9 mouse cellular contexts compared by ENCODE assay signal in genomic region chr13:16005517-16005916, GRCm38 (mm10). TPM values are rescaled to one million over a fixed set of nuclear protein-coding genes. Genes with fewer than 3 reads are reported as not detected.
DNase-seq lines count a peak whose midpoint lies in the region; ATAC-seq and TF ChIP-seq lines count a peak whose summit lies in the region.
"Had no signal": no experiment of that assay in that cellular context is flagged by ENCODE, and none has a peak within 500 bp of the region (broad histone marks: within the 10 kb centered on the region; RNA-seq: fewer than 3 reads in every experiment).

No protein-coding gene starts in this region.

- peak; percentile 39 for TF ChIP-seq CTCF in E14TG2a.4 (conservative IDR thresholded peaks at IDR 0.05; ENCODE audit: low read length)
- TF ChIP-seq CTCF in forebrain, postnatal 0 days (IDR thresholded peaks at IDR 0.05; ENCODE audit: low read depth) = peak; percentile 89
- TF ChIP-seq CTCF in lung, adult 2 months (IDR thresholded peaks at IDR 0.05; ENCODE audit: insufficient read depth, low read length) = peak; percentile 61

- no peaks in the 10 kb centered on the region for H3K9me3 ChIP-seq in E14TG2a.4 (ENCODE audit: low read length)
- no peaks in the 10 kb centered on the region for H3K9me3 ChIP-seq in forebrain, postnatal 0 days (ENCODE audit: low read length)
- H3K9me3 ChIP-seq: embryonic facial prominence, embryonic 12.5 days had no signal

- DNase-seq in layer of hippocampus, adult 11-12 months (ENCODE audit: low spot score) = peak; percentile 49
- DNase-seq in layer of hippocampus, adult 9-10 months (ENCODE audit: low spot score) = no peak
- peak; percentile 77 for DNase-seq in NIH3T3 (ENCODE audit: low read depth)
- DNase-seq in forebrain, postnatal 0 days = peak; percentile 82
- no peak for DNase-seq in lung, adult 2 months
- DNase-seq in thymus, postnatal 0 days (ENCODE audit: low spot score) = peak; percentile 18

- ATAC-seq in forebrain, postnatal 0 days = peak; percentile 82
- no peak for ATAC-seq in cerebellum, adult (ENCODE audit: insufficient number of reproducible peaks, low FRiP score, low TSS enrichment)

- peaks cover 21% of the 10 kb centered on the region for H3K27me3 ChIP-seq in E14TG2a.4 (ENCODE audit: insufficient read depth, low read length)
- H3K27me3 ChIP-seq in forebrain, postnatal 0 days (ENCODE audit: insufficient read depth, low read length) = no peaks in the 10 kb centered on the region
- H3K27me3 ChIP-seq: embryonic facial prominence, embryonic 12.5 days had no signal

- no peaks in the 10 kb centered on the region for H3K36me3 ChIP-seq in E14TG2a.4 (ENCODE audit: insufficient read depth, low read length)
- H3K36me3 ChIP-seq in forebrain, postnatal 0 days (ENCODE audit: insufficient read depth) = no peaks in the 10 kb centered on the region
- H3K36me3 ChIP-seq: embryonic facial prominence, embryonic 12.5 days had no signal

- H3K4me2 ChIP-seq in forebrain, postnatal 0 days (ENCODE audit: low read depth) = no peak overlapping the region
- H3K4me2 ChIP-seq: embryonic facial prominence, embryonic 12.5 days had no signal

- no peaks in the 10 kb centered on the region for H3K4me1 ChIP-seq in E14TG2a.4 (replicated peaks; ENCODE audit: low read depth, low read length)
- no peaks in the 10 kb centered on the region for H3K4me1 ChIP-seq in forebrain, postnatal 0 days (ENCODE audit: insufficient read depth)
- H3K4me1 ChIP-seq in lung, adult 2 months (ENCODE audit: control insufficient read depth, insufficient read depth, low read length) = no peaks in the 10 kb centered on the region

- no peak for TF ChIP-seq POLR2A in lung, adult 2 months (IDR thresholded peaks at IDR 0.05; ENCODE audit: borderline replicate concordance, extremely low read depth, low read depth, low read length)

- 7% methylated on average over 4 of the region's 4 CpGs for WGBS in forebrain, postnatal 0 days
- 8% methylated on average over 4 of the region's 4 CpGs for WGBS in lung, adult 2 months

- H3K4me3 ChIP-seq in E14TG2a.4 (replicated peaks; ENCODE audit: low read length) = no peak overlapping the region
- H3K4me3 ChIP-seq in forebrain, postnatal 0 days (ENCODE audit: low read depth, low read length) = no peak overlapping the region
- H3K4me3 ChIP-seq in lung, adult 2 months (replicated peaks; ENCODE audit: extremely low read depth, low read depth, low read length) = no peak overlapping the region
- H3K4me3 ChIP-seq: embryonic facial prominence, embryonic 12.5 days had no signal

- no peak overlapping the region for H3K27ac ChIP-seq in forebrain, postnatal 0 days (ENCODE audit: low read depth, low read length)
- H3K27ac ChIP-seq: embryonic facial prominence, embryonic 12.5 days had no signal

- no peak overlapping the region for H3K9ac ChIP-seq in forebrain, postnatal 0 days
- H3K9ac ChIP-seq: embryonic facial prominence, embryonic 12.5 days had no signal

RNA-seq across cellular contexts. Expression of gene Inhba, which starts 6.1 kb away (rescaled TPM):
- 2.0 and 4.5 TPM in 2 replicates for total RNA-seq in forebrain, postnatal 0 days (2014; rRNA removed)
- polyA plus RNA-seq in forebrain, postnatal 0 days (2015; fragmentation: Nextera tagmentation; extraction: Ambion mirVana) = 4.3 and 5.6 TPM in 2 replicates
- 0.48 and 0.86 TPM in 2 replicates for polyA plus RNA-seq in lung, adult 2 months (2012; rRNA removed)
- 0.25 and 0.26 TPM in 2 replicates for polyA plus RNA-seq in thymus, postnatal 0 days (2015; fragmentation: Nextera tagmentation; extraction: Ambion mirVana)

Comparison
In these comparisons a context has a peak if more than half of its experiments do, and no peak if none do; other contexts are left out.
1. DNase-seq: peak in layer of hippocampus, adult 11-12 months (single experiment), NIH3T3 (single experiment), forebrain, postnatal 0 days (single experiment) and thymus, postnatal 0 days (single experiment); none in layer of hippocampus, adult 9-10 months (single experiment) and lung, adult 2 months (single experiment).
2. CTCF ChIP-seq: peak in every context shown above with its lines; median percentile 89 in forebrain, postnatal 0 days; 61 in lung, adult 2 months; 39 in E14TG2a.4.